Mouse (Mus musculus): ENCODE measurements around the gene Fam129b. TPM values are rescaled to one million over a fixed set of nuclear protein-coding genes. Genes with fewer than 3 reads are reported as not detected.

Gene Fam129b
- total RNA-seq, 2 experiments from 2014 or later, result 55.1 to 63.3 TPM

DNA sequence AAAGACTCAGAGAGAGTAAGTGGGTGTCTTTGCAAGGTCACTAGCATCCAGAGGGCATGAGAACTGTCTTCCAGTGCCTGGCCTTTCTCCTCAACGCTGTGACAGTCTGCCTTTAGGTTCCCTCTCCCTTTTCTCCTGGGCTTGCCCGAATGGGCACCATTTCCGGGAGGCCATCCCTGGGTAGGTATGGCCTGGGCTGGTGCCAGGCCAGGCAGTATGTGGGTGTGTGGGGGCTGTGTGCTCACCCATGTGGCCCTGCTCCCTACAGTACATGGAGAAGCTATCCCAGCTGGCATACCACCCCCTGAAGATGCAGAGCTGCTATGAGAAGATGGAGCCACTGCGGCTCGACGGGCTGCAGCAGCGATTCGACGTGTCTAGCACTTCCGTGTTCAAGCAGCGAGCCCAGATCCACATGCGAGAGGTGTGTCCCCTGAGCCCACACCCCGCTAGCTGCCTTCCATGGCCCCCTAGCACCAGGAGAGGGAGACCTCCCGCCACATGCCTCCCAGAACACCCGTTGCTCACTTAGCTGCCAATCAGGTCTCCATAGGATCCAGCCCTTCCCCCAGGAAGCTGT is 46.0 kb downstream of the Fam129b start:
- intact Hi-C loops (cut with DNase I), result no loop called here
- DNase-seq, result no peak

DNA sequence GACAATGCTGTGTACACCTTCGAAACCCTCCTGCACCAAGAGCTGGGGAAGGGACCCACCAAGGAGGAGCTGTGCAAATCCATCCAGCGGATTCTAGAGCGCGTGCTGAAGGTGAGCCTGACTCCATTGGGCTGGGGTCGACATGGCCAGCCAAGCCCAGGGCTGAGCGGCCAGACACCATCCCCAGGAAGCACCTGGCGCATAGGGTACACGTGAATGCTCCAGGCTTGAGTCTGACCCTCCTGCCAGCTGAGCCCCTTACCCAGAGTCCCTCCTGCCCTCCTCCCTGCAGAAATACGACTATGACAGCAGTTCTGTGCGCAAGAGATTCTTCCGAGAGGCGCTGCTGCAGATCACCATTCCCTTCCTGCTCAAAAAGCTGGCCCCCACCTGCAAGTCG is 46.6 kb downstream of the Fam129b start:
- intact Hi-C loops (cut with DNase I), result no loop called here
- DNase-seq, result no peak

DNA sequence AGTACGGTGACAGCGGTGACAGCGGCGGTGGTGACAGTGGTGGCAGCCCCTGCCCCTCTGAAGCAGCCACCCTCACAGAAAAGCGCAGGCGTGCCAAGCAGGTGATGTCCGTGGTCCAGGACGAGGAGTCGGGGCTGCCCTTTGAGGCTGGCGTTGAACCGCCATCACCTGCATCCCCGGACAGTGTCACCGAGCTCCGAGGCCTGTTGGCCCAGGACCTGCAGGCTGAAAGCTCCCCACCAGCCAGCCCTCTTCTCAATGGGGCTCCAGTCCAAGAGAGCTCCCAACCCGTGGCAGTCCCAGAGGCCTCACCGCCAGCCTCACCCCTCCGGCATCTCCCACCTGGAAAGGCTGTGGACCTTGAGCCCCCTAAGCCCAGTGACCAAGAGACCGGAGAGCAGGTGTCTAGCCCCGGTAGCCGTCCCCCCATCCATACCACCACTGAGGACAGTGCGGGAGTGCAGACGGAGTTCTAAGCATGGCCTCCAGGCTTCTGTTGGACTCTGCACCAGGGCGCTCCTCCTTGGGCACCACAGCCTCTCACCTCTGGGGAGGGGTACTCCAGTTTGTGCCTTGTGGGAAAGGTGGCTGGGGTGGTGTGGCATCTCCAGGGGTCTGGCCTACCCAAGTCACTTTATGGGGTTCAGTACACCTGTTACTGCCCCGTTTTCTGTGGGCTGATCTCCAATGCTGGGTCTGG is 47.8 kb downstream of the Fam129b start:
- no peak for DNase-seq
- intact Hi-C loops (cut with DNase I), result no loop called here

DNA sequence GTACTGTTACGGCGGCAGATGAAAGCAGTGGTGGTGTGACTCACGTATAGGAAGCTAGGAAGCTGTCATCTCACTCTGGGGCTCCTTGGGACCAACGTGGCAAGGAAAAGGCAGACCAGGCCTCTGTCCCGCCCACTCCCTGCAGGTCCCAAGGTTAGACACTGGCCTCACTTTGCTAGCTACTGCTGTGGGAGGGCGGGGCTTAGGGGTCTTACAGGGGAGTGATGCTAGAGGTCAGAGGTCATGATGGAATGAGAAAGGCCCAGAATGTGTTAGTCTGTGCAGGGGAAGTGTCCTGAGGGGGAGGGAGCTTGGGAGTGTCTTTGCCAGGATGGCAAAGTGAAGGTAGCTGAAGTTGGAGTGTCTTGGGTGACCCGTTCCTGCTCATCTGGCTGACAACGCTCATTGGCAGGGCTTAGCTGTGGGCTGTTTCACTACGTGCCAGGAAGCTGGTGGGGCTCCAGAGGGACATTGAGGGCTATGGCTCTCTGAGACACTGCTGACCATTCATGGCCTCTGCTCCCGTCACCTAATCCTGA is 48.5 kb downstream of the Fam129b start:
- DNase-seq, result no peak
- intact Hi-C loops (cut with DNase I), result no loop called here

DNA sequence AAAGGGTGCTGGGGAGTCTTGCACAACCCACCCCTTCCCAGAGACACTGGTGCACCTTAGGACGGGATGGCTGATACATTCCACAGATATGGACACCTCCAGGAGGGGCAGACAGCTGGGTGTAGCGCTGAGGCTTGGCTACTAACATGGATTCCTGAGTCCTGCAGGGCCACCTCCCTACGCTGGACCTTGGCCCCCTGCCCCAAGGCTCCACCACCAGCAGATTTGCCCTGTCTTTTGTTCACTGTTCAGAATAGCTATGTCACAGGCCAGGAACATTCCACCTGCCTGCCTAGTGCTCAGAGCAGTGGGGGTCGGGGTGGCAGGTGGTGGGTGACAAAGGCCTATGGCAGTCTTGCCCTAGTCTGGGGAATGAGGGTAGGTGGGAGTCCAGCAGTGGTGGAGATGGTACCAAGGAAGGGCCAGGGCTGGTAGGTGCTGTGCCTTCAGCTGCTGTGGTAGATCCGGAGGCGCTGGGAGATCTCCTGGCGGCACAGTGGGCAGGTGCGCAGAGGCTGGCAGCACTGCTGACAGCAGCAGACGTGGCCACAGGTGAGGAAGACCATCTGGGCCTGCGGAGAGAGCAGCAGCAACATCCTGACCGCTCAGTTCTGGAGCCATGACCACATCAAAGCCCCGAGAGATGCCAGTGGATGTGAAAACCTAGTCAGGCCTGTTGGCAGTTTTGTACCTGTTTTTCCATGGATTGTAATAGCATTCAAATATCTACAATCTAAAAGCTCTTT is 50.6 kb downstream of the Fam129b start:
- DNase-seq, result no peak
- intact Hi-C loops (cut with DNase I), result no loop called here

DNA sequence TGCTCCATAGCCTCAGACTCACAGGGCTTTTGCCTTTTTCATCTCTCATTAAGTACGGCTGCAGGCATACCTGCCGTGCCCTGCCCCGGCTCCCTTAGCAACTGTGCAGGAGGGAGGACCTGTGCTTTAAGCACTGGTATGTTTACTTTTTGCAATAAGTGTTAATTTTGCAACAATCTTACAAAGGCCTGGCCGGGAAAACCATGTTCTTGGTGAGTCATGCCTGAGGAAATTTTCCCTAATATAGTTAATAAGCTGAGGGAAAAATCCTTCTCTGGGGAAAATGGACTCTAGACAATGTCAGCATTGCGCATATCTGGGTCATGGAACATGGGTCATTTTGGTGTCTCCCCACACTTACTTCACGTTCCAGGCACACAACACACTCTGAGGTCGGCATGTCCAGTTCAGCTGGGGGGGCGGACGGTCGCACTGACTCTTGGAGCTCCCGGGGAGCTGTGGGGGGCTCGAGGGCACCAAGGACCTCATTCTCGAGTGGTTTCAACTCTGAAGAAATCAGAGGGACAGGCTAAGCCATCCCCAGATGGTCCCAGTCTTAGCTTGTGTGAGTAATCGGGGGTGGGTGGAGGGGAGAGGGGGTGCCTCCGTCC is 51.8 kb downstream of the Fam129b start:
- intact Hi-C loops (cut with DNase I), result no loop called here
- no peak for DNase-seq

DNA sequence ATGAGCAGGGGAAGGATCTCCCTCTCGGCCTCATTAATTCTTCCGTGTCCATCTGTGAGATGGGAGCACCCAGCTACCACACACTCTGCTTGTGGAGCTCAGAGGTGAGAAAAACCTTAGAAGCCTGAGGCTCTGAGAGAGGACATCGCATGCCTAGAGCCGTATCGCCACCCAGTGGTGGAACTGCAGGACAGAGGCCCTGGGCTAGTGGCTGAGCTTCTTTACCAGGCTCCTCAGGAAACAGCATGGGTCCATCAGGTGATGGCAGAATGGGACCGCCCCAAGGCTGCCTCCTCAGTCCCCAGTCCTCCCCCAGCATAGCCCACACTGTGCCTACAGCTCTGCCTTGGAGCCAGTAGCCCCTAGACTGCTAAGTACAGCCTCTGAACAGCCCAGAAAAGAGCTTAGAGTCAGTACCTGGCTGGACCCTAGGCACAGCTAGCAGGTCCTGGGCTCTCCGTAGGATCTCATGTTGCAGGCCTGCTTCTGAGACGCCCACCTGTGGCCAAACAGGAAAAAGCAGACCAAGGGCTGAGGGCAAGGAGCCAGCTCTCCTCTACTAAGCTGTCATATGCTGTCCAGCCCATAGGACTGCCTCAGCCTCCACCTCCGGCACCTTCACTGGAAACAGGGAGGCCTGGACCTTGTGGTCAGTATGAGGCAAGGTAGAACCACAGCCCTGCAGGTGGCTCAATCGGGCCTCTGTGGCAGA is 52.5 kb downstream of the Fam129b start:
- intact Hi-C loops (cut with DNase I), result no loop called here
- peak; percentile 80 for DNase-seq

DNA sequence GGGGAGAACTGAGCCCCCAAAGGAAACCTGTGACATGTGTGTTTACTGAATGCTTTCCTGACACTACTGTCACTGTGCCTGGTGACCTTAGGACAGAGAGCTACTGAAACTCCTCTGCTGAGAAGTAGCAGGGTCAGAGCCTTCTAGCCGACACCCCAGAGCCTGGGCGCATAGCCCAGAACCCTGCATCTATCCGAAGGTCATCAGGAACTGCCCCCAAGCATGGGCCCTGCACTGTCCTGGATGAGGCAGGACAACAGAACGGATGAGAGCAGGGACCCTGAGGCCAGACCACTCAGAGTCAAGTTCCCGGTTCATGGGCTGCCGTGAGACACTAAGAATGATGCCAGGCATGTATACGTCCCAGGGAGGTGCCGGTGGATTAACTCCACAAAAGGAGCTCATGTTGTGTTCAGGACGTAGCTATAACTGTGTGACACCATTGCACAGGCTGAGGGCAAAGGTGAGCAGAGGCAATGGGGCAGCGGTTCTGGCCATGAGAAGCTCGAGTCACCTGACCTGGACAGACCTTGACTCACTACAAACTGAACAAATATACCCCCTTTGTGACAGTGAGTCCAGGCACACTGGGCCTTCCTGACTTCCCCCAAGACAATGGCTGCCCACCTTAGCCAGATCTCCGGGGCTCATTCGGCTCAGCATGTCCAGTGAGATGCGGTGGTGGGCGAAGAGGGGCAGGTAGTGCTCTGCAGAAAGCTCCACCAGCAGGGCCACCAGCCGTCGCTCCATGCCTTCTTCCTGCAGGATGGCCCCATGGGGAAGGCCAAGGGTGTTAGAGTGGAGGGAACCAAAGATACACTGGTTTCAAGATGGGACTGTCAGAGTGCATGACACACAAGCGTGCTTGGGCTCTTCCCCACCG is 53.3 kb downstream of the Fam129b start:
- no peak for DNase-seq
- intact Hi-C loops (cut with DNase I), result no loop called here

DNA sequence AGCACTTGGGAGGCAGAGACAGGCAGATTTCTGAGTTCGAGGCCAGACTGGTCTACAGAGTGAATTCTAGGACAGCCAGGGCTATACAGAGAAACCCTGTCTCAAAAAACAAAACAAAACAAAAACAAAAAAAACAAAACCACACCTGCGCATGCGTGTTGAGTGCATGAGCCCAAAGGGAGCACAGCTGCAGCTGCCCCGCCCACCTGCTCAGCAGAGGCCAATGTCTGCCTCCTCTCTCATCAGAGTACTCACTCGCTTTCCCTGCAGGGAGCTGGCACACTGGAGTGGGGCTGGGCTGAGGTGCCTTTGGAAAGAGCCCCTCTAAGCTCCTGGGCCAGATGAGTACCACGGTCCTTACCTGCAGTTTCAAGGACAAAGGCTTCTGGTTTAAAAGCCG is 55.8 kb downstream of the Fam129b start:
- intact Hi-C loops (cut with DNase I), result no loop called here
- DNase-seq, result no peak

DNA sequence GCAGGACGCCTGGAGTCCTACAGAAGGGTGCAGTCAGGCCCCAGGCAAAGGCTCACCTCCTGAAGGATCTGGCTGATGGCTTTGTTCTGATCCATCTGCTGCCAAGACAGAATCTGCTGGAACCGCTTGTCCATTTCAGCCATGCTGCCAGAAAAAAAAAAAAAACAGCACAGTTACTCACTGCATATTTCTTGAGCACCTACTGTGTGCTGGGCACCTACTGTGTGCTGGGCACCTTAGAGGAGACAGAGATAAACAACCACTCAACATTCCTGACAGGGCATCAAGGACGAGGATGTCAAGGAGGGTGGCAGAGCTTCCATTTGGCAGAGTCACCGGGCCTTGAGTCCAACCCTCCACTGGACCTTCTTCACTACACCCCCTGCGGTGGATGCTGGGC is 62.8 kb downstream of the Fam129b start:
- intact Hi-C loops (cut with DNase I), result no loop called here
- no peak for DNase-seq

DNA sequence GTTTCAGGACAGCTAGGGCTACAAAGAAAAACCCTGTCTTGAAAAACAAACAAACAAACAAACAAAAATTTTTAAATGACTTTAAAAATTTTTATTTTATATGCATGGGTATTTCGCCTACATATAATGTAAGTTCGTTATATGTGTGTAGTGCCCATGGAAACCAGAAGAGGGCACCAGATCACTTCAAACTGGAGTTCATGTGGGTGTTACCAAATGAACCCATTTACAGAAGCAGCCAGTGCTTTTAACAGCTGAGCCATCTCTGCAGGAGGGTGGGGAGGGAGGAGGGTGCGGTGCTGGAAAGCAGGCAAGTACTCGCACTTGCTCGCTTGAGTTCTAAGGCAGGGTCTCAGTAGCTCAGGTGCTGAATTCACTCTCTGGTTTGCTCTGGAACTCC is 63.5 kb downstream of the Fam129b start:
- DNase-seq, result peak; percentile 50
- intact Hi-C loops (cut with DNase I), result no loop called here

DNA sequence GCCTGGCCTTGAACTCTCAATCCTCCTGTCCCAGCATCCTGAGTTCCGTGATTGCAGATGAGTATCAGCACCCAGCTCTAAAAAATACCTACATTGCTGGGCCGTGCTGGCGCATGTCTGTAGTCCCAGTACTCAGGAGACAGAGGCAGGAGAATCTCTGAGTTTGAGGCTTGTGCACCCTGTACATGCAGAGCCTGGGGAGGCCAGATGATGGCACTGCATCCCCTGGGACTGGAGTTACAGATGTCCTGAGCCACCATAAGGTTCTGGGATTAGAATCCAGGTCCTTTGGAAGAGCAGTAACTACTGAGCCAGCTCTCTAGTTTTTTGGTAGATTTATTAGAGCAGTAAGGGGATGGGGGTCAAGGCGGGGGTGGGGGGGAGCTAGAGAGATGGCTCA is 64.6 kb downstream of the Fam129b start:
- DNase-seq, result no peak
- intact Hi-C loops (cut with DNase I), result no loop called here

DNA sequence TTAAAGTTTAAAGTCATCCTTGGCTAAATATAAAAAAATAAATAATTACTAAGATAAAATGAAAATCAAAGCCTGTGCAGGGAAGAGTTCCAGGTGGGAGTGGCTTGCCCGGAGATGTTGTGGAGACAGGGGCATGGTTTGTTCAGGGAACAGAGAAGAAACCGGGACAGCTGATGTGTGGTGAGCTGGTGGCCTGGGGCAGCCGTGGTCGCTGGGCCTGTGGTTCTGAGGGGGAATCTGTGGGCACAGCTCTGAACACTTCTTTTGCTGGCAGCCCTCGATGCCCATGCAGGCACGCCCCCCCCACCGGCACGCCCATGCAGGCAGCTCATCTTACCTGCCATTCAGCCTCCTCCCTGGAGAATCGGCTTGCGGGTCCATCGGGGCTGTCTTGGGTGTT is 71.5 kb downstream of the Fam129b start:
- intact Hi-C loops (cut with DNase I), result no loop called here
- no peak for DNase-seq

DNA sequence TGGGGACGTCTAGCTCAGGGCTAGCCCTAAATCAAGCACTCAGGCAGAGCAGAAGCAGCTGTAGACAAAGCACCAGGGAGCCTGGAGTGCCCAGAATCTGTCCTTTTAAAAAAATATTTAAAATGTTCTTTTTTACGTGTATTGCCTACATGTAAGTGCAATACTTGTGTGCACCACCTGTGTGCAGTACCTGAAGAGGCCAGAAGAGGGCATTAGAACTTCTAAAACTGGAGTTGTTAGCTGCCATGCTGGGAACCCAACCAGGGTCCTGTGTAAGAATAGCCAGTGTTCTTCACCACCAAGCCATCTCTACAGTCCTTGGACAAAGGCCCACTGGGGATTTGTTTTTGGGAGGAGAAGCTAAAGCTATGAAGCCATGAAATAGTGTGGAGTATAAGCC is 78.7 kb downstream of the Fam129b start:
- intact Hi-C loops (cut with DNase I), result no loop called here
- no peak for DNase-seq

DNA sequence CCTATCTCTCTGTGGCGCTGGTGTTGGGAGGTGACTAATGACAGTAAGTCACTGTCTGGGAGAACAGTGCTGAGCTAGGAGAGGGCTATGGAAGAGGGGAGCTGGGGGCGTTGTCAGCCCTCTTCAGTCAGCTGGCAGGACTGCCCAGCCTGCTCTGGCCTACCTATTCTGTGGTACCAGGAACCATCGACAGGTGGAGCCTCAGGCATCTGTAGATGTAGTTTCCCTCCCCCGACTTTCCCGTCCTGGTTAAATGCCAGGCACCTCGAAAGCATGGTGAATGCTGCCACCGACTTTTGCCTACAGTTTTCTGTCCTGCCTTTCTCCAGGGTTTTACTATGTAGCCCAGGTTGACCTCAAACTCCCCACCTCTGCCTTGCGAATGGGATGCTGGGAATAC is 81.4 kb downstream of the Fam129b start:
- no peak for DNase-seq

DNA sequence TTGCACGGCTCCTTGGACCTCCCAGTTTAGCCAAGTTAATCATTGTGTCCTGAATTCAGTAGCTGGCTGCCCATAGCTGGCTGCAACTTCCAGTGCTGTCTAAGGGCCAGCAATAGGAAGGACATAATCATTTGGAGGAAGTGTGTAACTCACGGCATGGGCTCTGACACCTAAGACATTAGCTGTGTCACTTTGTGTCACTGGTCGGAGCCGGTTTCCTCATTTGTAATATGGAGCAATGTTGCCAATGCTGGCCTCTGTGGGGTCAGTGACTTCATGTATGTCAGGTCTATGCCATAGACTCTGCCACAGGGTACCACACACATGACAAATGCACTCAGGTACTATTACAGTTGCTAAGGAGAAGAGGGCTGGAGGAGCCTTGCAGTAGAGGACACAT is 84.4 kb downstream of the Fam129b start:
- DNase-seq, result no peak
- intact Hi-C loops (cut with DNase I), result no loop called here

More for the DNA sequence above, 81.4 kb downstream of the Fam129b start:
- intact Hi-C loops (cut with DNase I), result no loop called here

DNA sequence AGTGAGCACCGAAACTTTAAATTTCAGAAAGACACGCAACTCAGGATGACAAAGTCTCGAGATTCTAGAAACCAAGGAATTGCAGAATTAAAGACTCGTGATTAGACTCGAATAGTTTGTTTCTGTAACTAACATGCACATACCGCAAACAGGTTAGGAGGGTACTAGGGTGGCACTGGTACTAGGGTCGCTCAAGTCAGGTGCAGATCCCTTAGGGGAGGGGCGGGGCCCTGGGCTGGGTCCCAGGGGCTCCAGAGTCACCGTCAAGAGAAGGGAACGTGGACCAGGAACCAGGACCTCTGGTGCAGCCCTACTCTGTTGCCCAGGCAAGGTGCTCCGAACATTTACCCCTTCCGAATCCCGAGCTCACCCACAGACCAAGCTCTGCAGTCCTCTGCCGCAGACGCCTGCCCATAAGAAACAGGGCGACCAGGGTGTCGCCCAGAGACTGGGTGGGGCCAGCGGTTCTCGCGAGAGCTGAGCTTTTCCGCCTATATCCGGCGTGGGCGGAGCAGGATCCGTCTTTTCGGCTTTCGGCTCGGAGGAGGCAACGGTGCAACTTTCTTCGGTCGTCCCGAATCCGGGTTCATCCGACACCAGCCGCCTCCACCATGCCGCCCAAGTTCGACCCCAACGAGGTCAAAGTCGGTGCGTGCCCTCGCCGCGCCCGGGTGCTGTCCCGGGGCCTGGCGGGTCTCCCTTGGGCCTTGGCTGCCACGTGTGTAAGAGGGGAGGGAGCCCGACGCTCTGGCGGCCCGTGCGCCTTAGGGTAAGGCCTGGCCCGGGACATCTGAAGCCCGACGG is 85.5 kb downstream of the Fam129b start, which contains the start of the genes Rpl12 and Lrsam1:
Rpl12 (plus strand) TSS at position 368 of the 804 bp plus-strand sequence.
Lrsam1 (minus strand) TSS at position 423 of the 804 bp plus-strand sequence.
- DNase-seq, result peak; percentile 95
- intact Hi-C loops (cut with DNase I), result no loop called here

DNA sequence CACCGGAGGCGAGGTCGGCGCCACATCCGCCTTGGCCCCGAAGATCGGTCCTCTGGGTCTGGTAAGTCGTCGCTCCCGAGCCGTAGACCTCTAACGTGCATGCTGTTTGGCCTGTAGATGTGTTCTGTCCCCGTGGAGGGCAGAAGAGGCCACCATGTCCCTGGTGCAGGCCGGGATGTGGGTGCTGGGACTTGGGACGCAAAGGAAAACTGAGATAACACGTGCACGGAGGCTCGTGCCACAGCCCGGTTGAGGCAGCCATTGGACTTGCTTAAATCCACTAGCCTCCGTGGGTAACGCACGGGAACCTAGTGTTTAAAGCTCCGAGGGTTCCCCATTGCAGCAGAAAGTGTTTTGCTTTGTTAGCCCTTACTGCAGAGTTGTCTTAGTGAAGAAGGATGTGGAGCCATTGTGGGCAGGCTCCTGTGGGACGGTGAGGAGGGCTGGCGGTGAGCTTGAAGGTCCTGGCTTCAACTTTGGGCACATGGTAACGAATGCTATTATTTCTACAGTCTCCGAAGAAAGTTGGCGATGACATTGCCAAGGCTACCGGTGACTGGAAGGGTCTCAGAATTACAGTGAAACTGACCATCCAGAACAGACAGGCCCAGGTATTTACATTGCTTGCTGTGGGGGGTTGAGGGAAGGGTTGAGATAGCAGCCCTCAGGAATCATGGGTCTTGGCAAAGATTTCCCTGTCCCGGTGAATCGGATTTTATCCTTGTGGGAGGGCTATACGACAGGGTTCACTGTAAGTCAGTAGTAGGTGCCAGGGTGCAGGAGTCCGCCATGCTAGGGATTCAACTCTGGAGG is 86.4 kb downstream of the Fam129b start:
- intact Hi-C loops (cut with DNase I), result no loop called here
- no peak for DNase-seq

Data from left cerebral cortex, postnatal 4 days (tissue).